Mouse (Mus musculus): ENCODE results near the gene Ccdc65. TPM values are rescaled to one million over a fixed set of nuclear protein-coding genes. Genes with fewer than 3 reads are reported as not detected.
A peak's percentile ranks its signal among the peaks of the same experiment; 100 is the strongest.

The Ccdc65 gene
- polyA plus RNA-seq, 1 experiment = 3.2 TPM

DNA sequence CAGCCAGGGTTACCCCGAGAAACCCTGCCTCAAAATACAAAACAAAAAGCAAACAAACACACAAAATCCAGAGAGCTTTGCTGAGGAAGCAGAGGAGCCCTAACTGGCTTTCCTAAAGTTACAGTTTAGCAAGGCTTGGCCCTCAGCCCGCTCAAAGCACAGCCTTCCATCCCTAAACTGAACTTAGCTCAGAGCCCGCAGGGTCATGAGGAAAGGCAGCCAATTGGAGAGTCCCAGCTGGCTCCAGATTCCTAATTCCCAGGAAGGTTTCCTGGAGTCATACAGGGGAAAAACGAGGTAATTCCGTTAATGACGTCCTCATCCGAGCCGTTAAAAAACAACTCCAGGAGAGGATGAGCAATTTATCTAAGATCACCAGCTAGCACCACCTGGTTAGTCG, 12.3 kb upstream of the Ccdc65 start:
- DNase-seq (ENCODE audit: low read depth) = no peak
- TF ChIP-seq POLR2A (IDR thresholded peaks at IDR 0.05; ENCODE audit: borderline replicate concordance, extremely low read depth, insufficient read depth, insufficient read length, poor library complexity, severe bottlenecking) (no peak), CTCF (IDR thresholded peaks at IDR 0.05; ENCODE audit: borderline replicate concordance, extremely low read depth, insufficient read depth, insufficient read length) (no peak)

DNA sequence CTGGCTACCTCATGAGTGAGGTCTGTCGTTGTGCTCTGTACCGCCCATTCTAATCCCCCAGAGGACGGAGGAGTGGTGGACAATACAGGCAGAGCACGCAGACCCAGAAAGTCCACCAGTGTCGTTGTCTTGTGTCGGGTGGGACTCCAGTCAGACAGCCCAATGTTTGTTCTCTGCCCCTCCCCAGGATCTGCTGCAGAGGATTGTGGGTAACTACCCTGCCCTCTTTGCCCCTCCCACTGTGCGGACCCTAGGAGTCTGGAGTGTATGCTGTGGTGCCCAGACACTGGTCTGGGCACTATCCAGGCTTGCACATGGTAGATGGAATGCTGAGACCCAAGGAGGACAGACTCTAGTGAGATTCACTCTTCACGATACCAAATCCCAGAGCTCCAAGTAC, 11.8 kb upstream of the Ccdc65 start:
- no peak for DNase-seq (ENCODE audit: low read depth)
- TF ChIP-seq POLR2A (IDR thresholded peaks at IDR 0.05; ENCODE audit: borderline replicate concordance, extremely low read depth, insufficient read depth, insufficient read length, poor library complexity, severe bottlenecking) (no peak), CTCF (IDR thresholded peaks at IDR 0.05; ENCODE audit: borderline replicate concordance, extremely low read depth, insufficient read depth, insufficient read length) (no peak)

DNA sequence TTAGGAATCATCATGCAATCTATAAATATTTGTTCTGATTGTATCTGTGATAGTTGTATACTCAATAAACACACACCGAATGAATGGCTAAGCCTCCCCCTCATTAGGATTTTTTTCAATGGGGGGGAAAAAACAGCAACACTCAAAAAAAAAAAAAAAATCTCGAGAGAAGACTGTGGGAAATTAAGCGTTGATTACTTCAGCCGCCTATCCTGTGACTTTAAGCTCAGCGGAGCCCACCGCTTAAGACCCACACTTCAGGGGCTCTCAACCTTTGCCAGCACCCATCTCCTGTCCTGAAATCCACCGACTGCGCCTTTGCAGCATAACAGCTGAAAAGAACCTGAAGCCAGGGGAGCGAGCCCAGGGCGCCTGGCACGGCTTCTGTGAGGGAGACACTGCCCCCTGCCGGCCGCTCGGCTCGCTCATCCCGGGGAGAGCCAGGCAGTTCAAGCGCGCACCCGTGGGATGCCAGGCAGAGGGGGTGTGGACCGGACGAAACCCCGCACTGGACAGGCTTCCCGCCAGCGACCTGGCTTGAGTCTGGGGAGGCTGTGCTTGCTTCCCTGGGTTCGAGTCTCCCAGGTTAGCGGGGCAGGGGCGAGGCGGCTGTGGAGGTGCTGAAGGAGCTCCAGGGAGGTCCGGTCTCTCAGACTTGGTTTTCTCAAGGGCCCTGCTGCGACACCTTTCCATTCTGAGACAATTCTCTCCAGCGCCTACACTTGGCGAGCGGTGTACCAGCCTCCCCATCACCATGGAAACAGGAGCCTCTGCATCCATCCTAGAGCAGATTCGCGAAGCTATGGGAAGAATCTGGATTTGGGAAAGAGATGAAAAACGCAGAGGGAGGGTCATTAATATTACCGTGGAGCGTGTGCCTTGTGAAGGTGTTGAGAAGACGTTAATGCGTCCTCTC, 8.6 kb upstream of the Ccdc65 start:
- TF ChIP-seq POLR2A (IDR thresholded peaks at IDR 0.05; ENCODE audit: borderline replicate concordance, extremely low read depth, insufficient read depth, insufficient read length, poor library complexity, severe bottlenecking) (no peak), CTCF (IDR thresholded peaks at IDR 0.05; ENCODE audit: borderline replicate concordance, extremely low read depth, insufficient read depth, insufficient read length) (peak; percentile 91)
- peak; percentile 91 for DNase-seq (ENCODE audit: low read depth)

DNA sequence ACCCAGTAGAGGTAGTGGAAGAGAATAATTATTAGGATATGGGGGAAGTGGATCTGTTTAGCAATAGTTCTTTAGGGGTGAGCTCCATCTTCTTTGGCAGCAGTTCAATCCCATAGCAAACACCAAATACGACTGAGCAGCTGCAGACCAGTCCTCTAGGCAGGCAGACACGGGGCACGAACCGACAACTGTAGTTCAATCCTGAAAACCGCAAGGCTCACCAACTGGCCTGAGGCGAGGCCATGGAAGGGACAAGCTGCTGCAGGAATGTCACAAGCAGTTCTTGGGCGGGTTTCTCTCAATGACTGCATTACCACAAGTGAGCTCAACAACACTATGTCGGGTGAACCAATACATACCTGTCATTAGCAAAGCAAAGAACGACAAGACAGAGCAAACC, 3.7 kb upstream of the Ccdc65 start:
- DNase-seq (ENCODE audit: low read depth) = no peak
- no peak for TF ChIP-seq CTCF (IDR thresholded peaks at IDR 0.05; ENCODE audit: borderline replicate concordance, extremely low read depth, insufficient read depth, insufficient read length)
- no peak for TF ChIP-seq POLR2A (IDR thresholded peaks at IDR 0.05; ENCODE audit: borderline replicate concordance, extremely low read depth, insufficient read depth, insufficient read length, poor library complexity, severe bottlenecking)

DNA sequence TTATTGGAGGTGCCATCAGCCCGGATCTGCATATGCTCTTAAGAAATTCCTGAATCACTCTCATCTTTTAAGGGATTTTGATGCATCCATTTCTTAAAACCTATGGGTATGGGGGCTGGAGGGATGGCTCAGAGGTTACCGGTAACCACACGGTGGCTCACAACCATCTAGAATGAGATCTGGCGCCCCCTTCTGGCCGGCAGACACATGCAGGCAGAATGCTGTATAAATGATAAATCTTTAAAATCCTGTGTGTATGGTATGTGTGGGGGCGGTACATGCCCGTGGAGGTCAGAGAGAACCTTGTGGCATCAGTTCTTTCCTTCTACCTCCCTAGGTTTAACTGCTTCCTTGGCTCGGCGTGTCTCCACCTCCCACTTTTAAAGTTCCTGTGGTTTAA, 2.4 kb downstream of the Ccdc65 start:
- TF ChIP-seq POLR2A (IDR thresholded peaks at IDR 0.05; ENCODE audit: borderline replicate concordance, extremely low read depth, insufficient read depth, insufficient read length, poor library complexity, severe bottlenecking) (no peak), CTCF (IDR thresholded peaks at IDR 0.05; ENCODE audit: borderline replicate concordance, extremely low read depth, insufficient read depth, insufficient read length) (peak; percentile 76)
- peak; percentile 70 for DNase-seq (ENCODE audit: low read depth)

DNA sequence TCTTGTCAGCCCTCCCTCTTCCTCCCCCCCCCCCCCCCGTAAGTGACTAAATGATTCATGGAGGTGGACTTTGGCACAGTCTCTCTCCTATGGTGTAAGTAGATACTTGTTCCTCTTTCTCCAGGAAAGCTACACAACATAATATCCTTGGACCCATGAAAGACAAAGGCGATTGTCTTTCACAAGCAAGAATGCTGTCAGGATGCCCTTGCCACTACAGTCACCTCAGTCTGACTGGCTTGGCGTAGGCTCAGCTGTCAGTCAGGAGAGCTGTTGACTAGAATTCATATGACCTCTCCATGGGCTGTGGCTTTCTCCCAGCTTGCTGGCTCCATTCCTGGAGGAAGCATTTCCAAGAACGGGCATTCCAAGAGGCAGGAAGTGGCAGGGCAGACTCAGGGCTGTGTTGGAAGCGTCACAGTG, 6.2 kb downstream of the Ccdc65 start:
- DNase-seq (ENCODE audit: low read depth) = no peak
- TF ChIP-seq CTCF (IDR thresholded peaks at IDR 0.05; ENCODE audit: borderline replicate concordance, extremely low read depth, insufficient read depth, insufficient read length) = no peak
- TF ChIP-seq POLR2A (IDR thresholded peaks at IDR 0.05; ENCODE audit: borderline replicate concordance, extremely low read depth, insufficient read depth, insufficient read length, poor library complexity, severe bottlenecking) = no peak

DNA sequence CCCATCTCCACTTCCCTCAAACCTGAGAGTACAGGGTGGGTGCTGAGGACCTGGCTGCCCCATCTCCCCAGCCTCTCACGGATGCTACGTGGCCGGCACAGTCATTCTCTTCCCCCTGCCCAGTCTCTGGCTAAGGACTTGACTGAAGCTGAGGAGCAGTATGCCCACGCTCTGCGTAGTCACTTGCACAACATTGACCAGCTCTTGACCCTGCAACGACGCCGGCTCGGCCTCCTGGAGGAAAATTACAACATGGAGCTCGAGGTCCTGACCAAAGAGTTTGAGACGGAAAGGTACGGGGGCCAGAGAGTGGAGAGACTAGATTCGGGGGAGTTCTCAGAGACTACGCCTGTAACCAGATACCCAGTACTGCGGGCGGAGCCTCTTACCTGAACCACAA, 9.3 kb downstream of the Ccdc65 start:
- TF ChIP-seq POLR2A (IDR thresholded peaks at IDR 0.05; ENCODE audit: borderline replicate concordance, extremely low read depth, insufficient read depth, insufficient read length, poor library complexity, severe bottlenecking) = no peak
- no peak for TF ChIP-seq CTCF (IDR thresholded peaks at IDR 0.05; ENCODE audit: borderline replicate concordance, extremely low read depth, insufficient read depth, insufficient read length)
- DNase-seq (ENCODE audit: low read depth) = no peak

DNA sequence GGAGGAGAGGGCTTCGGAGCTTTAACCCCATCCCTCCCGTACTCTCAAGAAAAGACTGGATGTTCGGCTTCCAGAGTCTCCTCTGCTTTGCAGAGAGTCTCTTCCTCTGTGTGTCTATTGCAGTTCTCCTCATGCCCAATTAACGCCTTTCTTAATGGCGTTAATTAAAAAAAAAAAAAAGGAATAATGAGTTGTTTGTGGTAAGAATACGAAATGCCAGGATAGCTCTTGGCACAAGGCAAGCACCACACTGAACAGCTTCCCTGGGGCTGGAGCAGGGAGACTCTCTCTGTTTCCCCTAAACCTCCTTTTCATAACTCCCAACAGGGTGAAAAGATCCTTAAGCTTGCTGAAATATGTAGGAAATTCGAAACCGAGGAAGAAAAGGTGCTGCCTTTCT, 14.2 kb downstream of the Ccdc65 start:
- DNase-seq (ENCODE audit: low read depth) = peak; percentile 81
- TF ChIP-seq POLR2A (IDR thresholded peaks at IDR 0.05; ENCODE audit: borderline replicate concordance, extremely low read depth, insufficient read depth, insufficient read length, poor library complexity, severe bottlenecking) (no peak), CTCF (IDR thresholded peaks at IDR 0.05; ENCODE audit: borderline replicate concordance, extremely low read depth, insufficient read depth, insufficient read length) (no peak)

DNA sequence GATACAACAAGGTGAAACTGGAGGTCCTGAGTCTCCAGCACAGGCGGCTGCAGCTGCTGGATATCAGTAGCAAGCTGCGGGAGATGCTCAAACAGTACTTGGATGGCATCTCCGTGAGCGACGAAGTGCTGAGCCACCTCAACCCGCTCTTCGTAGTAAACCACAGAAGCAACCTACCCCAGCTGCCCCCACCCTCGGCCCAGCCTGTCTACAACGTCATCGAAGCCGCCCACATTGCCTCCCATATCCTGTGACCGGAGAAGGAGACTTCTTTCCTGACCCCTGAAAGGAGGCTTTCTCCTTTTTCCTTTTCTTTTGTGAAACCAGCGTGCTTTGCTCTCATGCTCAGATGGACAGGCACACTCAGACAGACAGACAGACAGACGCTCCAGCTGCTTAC, 14.8 kb downstream of the Ccdc65 start:
- TF ChIP-seq POLR2A (IDR thresholded peaks at IDR 0.05; ENCODE audit: borderline replicate concordance, extremely low read depth, insufficient read depth, insufficient read length, poor library complexity, severe bottlenecking) = no peak
- TF ChIP-seq CTCF (IDR thresholded peaks at IDR 0.05; ENCODE audit: borderline replicate concordance, extremely low read depth, insufficient read depth, insufficient read length) = no peak
- DNase-seq (ENCODE audit: low read depth) = no peak

DNA sequence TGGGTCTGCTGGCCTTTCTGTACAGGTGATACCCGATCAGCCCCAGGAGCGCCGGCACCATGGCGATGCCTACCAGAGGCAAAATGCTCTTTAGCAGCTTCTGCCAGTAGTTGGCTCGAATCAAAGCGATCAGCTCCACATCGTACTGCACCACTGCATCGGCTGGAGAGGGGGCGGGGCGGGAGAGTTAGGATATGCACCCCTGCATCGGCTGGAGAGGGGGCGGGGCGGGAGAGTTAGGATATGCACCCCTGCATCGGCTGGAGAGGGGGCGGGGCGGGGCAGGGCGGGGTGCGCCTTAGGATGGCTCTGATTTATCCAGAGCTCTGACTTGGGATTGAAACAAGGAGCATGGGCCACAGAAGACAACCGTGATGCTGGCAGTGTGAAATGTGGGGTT, 16.4 kb downstream of the Ccdc65 start:
- TF ChIP-seq CTCF (IDR thresholded peaks at IDR 0.05; ENCODE audit: borderline replicate concordance, extremely low read depth, insufficient read depth, insufficient read length) (no peak), POLR2A (IDR thresholded peaks at IDR 0.05; ENCODE audit: borderline replicate concordance, extremely low read depth, insufficient read depth, insufficient read length, poor library complexity, severe bottlenecking) (no peak)
- DNase-seq (ENCODE audit: low read depth) = peak; percentile 22

DNA sequence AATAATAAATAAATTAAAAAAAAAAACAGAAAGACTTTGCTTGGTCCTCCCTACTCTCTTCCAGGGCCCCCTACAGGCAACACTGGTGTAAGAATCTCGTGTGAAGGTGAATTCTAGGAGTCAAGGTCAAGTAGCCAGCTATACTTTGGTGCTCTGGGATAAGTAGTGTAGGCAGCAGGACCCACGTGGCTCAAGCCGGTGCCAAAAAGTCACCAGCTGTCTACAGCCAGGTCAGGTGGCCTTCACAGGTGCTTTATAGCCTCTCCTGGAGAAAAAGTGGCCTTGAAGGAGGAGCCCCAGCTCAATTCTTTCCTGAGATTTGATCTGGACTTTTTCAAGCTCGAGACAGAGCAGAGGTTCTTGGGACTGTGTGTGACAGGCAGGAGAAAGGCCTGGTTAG, 18.1 kb downstream of the Ccdc65 start:
- TF ChIP-seq POLR2A (IDR thresholded peaks at IDR 0.05; ENCODE audit: borderline replicate concordance, extremely low read depth, insufficient read depth, insufficient read length, poor library complexity, severe bottlenecking) (no peak), CTCF (IDR thresholded peaks at IDR 0.05; ENCODE audit: borderline replicate concordance, extremely low read depth, insufficient read depth, insufficient read length) (no peak)
- DNase-seq (ENCODE audit: low read depth) = no peak

DNA sequence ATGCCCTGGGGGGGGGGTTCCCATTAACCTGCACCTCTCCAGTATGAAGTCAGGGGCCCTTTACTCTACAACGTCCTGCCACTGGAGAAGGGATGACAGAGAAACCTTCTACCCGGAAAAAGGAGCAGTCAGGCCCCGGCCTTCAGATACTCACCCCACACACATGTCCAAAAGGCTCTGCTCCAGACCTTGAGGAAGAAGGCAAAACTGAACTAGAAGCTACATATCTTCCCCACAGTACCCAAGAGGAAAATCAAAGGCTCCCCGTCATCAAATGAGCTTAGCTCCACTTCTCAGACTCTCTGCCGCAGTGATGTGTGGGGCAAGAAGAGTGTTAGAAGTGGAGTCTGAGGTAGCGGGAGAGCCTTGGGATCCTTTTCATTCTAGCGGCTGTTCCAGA, 18.7 kb downstream of the Ccdc65 start:
- no peak for DNase-seq (ENCODE audit: low read depth)
- TF ChIP-seq CTCF (IDR thresholded peaks at IDR 0.05; ENCODE audit: borderline replicate concordance, extremely low read depth, insufficient read depth, insufficient read length) (no peak), POLR2A (IDR thresholded peaks at IDR 0.05; ENCODE audit: borderline replicate concordance, extremely low read depth, insufficient read depth, insufficient read length, poor library complexity, severe bottlenecking) (no peak)

Measured in brain, embryonic 14.5 days (tissue).